Mouse (Mus musculus): Measurements from ENCODE around the gene Car6. TPM values are rescaled to one million over a fixed set of nuclear protein-coding genes. Genes with fewer than 3 reads are reported as not detected.

Gene Car6
- polyA plus RNA-seq, 1 experiment from 2014 or later, result not detected

- no peak for ATAC-seq
- no peak overlapping the region for H3K4me2 ChIP-seq (replicated peaks; ENCODE audit: low read depth)
- no peak for TF ChIP-seq CTCF (IDR thresholded peaks at IDR 0.05; ENCODE audit: low read depth)
- WGBS, result 85% methylated on average over 4 of the region's 4 CpGs
- H3K9me3 ChIP-seq (ENCODE audit: control insufficient read depth), result no peaks in the 10 kb centered on the region
- no peaks in the 10 kb centered on the region for H3K36me3 ChIP-seq (ENCODE audit: control insufficient read depth, insufficient read depth)
- H3K27me3 ChIP-seq (replicated peaks; ENCODE audit: control insufficient read depth, insufficient read depth, low read length), result no peaks in the 10 kb centered on the region
- 0 out of 2 replicates have a peak, but pooled peaks cover 4% of the 10 kb centered on the region for H3K4me1 ChIP-seq (replicated peaks; ENCODE audit: control insufficient read depth, insufficient read depth, low read length)
- no peak overlapping the region for H3K9ac ChIP-seq (ENCODE audit: low read depth, low read length)
- H3K4me3 ChIP-seq (ENCODE audit: low read depth, low read length), result no peak overlapping the region
- no peak overlapping the region for H3K27ac ChIP-seq (ENCODE audit: low read depth, low read length)
These were observed 45.8 kb downstream of the Car6 start for GRCm38 (mm10) chr4:150155301-150155700.

GRCm38 (mm10) chr4:150152483-150152882 lies 48.6 kb downstream of the Car6 start:
- no peak overlapping the region for H3K4me3 ChIP-seq (ENCODE audit: low read depth, low read length)
- H3K27ac ChIP-seq (ENCODE audit: low read depth, low read length), result no peak overlapping the region

GRCm38 (mm10) chr4:150151045-150151444 lies 50.1 kb downstream of the Car6 start:
- Histone ChIP-seq H3K4me1 (replicated peaks; ENCODE audit: control insufficient read depth, insufficient read depth, low read length) (no peaks in the 10 kb centered on the region), H3K27me3 (replicated peaks; ENCODE audit: control insufficient read depth, insufficient read depth, low read length) (no peaks in the 10 kb centered on the region), H3K36me3 (ENCODE audit: control insufficient read depth, insufficient read depth) (no peaks in the 10 kb centered on the region), H3K9me3 (ENCODE audit: control insufficient read depth) (no peaks in the 10 kb centered on the region), H3K27ac (ENCODE audit: low read depth, low read length) (no peak overlapping the region), H3K4me3 (ENCODE audit: low read depth, low read length) (no peak overlapping the region), H3K9ac (ENCODE audit: low read depth, low read length) (no peak overlapping the region), H3K4me2 (replicated peaks; ENCODE audit: low read depth) (no peak overlapping the region)
- no peak for ATAC-seq
- TF ChIP-seq CTCF (IDR thresholded peaks at IDR 0.05; ENCODE audit: low read depth), result peak; percentile 50
- 81% methylated on average over 7 of the region's 7 CpGs for WGBS

More at GRCm38 (mm10) chr4:150152483-150152882, 48.6 kb downstream of the Car6 start:
- Histone ChIP-seq H3K9me3 (ENCODE audit: control insufficient read depth) (no peaks in the 10 kb centered on the region), H3K4me1 (replicated peaks; ENCODE audit: control insufficient read depth, insufficient read depth, low read length) (no peaks in the 10 kb centered on the region), H3K36me3 (ENCODE audit: control insufficient read depth, insufficient read depth) (no peaks in the 10 kb centered on the region), H3K27me3 (replicated peaks; ENCODE audit: control insufficient read depth, insufficient read depth, low read length) (no peaks in the 10 kb centered on the region), H3K4me2 (replicated peaks; ENCODE audit: low read depth) (no peak overlapping the region), H3K9ac (ENCODE audit: low read depth, low read length) (no peak overlapping the region)
- ATAC-seq, result peak; percentile 89
- TF ChIP-seq CTCF (IDR thresholded peaks at IDR 0.05; ENCODE audit: low read depth), result no peak
- WGBS, result 38% methylated on average over 8 of the region's 8 CpGs

GRCm38 (mm10) chr4:150146286-150146685 lies 54.8 kb downstream of the Car6 start:
- Histone ChIP-seq H3K27ac (ENCODE audit: low read depth, low read length) (no peak overlapping the region), H3K9me3 (ENCODE audit: control insufficient read depth) (no peaks in the 10 kb centered on the region), H3K9ac (ENCODE audit: low read depth, low read length) (no peak overlapping the region), H3K27me3 (replicated peaks; ENCODE audit: control insufficient read depth, insufficient read depth, low read length) (no peaks in the 10 kb centered on the region), H3K36me3 (ENCODE audit: control insufficient read depth, insufficient read depth) (no peaks in the 10 kb centered on the region), H3K4me3 (ENCODE audit: low read depth, low read length) (no peak overlapping the region), H3K4me2 (replicated peaks; ENCODE audit: low read depth) (no peak overlapping the region), H3K4me1 (replicated peaks; ENCODE audit: control insufficient read depth, insufficient read depth, low read length) (no peaks in the 10 kb centered on the region)
- 71% methylated on average over 4 of the region's 4 CpGs for WGBS
- TF ChIP-seq CTCF (IDR thresholded peaks at IDR 0.05; ENCODE audit: low read depth), result no peak
- ATAC-seq, result no peak

GRCm38 (mm10) chr4:150144242-150144641 lies 56.9 kb downstream of the Car6 start:
- H3K9me3 ChIP-seq (ENCODE audit: control insufficient read depth), result no peaks in the 10 kb centered on the region
- WGBS, result 27% methylated on average over 12 of the region's 12 CpGs
- H3K27ac ChIP-seq (ENCODE audit: low read depth, low read length), result no peak overlapping the region
- ATAC-seq, result peak; percentile 64
- no peak overlapping the region for H3K4me3 ChIP-seq (ENCODE audit: low read depth, low read length)
- no peaks in the 10 kb centered on the region for H3K36me3 ChIP-seq (ENCODE audit: control insufficient read depth, insufficient read depth)
- no peak overlapping the region for H3K9ac ChIP-seq (ENCODE audit: low read depth, low read length)
- H3K4me1 ChIP-seq (replicated peaks; ENCODE audit: control insufficient read depth, insufficient read depth, low read length), result no peaks in the 10 kb centered on the region
- TF ChIP-seq CTCF (IDR thresholded peaks at IDR 0.05; ENCODE audit: low read depth), result no peak
- no peaks in the 10 kb centered on the region for H3K27me3 ChIP-seq (replicated peaks; ENCODE audit: control insufficient read depth, insufficient read depth, low read length)
- H3K4me2 ChIP-seq (replicated peaks; ENCODE audit: low read depth), result 0 out of 2 replicates have a peak overlapping the region, but pooled peaks have one; percentile 24

GRCm38 (mm10) chr4:150140346-150140745 lies 60.8 kb downstream of the Car6 start:
- TF ChIP-seq CTCF (IDR thresholded peaks at IDR 0.05; ENCODE audit: low read depth), result no peak
- 86% methylated on average over 7 of the region's 7 CpGs for WGBS
- ATAC-seq, result no peak
- Histone ChIP-seq H3K27ac (ENCODE audit: low read depth, low read length) (no peak overlapping the region), H3K4me1 (replicated peaks; ENCODE audit: control insufficient read depth, insufficient read depth, low read length) (peaks cover 4% of the 10 kb centered on the region; the same call in 1 of the 2 replicates), H3K9me3 (ENCODE audit: control insufficient read depth) (no peaks in the 10 kb centered on the region), H3K4me2 (replicated peaks; ENCODE audit: low read depth) (no peak overlapping the region), H3K27me3 (replicated peaks; ENCODE audit: control insufficient read depth, insufficient read depth, low read length) (no peaks in the 10 kb centered on the region), H3K9ac (ENCODE audit: low read depth, low read length) (no peak overlapping the region), H3K4me3 (ENCODE audit: low read depth, low read length) (no peak overlapping the region), H3K36me3 (ENCODE audit: control insufficient read depth, insufficient read depth) (no peaks in the 10 kb centered on the region)

- no peaks in the 10 kb centered on the region for H3K36me3 ChIP-seq (ENCODE audit: control insufficient read depth, insufficient read depth)
- H3K4me2 ChIP-seq (replicated peaks; ENCODE audit: low read depth), result no peak overlapping the region
- WGBS, result 71% methylated on average over 13 of the region's 13 CpGs
- H3K9ac ChIP-seq (ENCODE audit: low read depth, low read length), result no peak overlapping the region
- TF ChIP-seq CTCF (IDR thresholded peaks at IDR 0.05; ENCODE audit: low read depth), result no peak
- H3K9me3 ChIP-seq (ENCODE audit: control insufficient read depth), result no peaks in the 10 kb centered on the region
- ATAC-seq, result no peak
- no peaks in the 10 kb centered on the region for H3K27me3 ChIP-seq (replicated peaks; ENCODE audit: control insufficient read depth, insufficient read depth, low read length)
- H3K4me3 ChIP-seq (ENCODE audit: low read depth, low read length), result no peak overlapping the region
- peaks cover 4% of the 10 kb centered on the region; the same call in 1 of the 2 replicates for H3K4me1 ChIP-seq (replicated peaks; ENCODE audit: control insufficient read depth, insufficient read depth, low read length)
- no peak overlapping the region for H3K27ac ChIP-seq (ENCODE audit: low read depth, low read length)
These were observed 62.0 kb downstream of the Car6 start for GRCm38 (mm10) chr4:150139090-150139489.
